Mouse (Mus musculus): Measurements from ENCODE around the gene Zranb1. TPM values are rescaled to one million over a fixed set of nuclear protein-coding genes. Genes with fewer than 3 reads are reported as not detected.

Gene Zranb1
- polyA plus RNA-seq, 1 experiment from 2014 or later = 17.5 TPM

DNA sequence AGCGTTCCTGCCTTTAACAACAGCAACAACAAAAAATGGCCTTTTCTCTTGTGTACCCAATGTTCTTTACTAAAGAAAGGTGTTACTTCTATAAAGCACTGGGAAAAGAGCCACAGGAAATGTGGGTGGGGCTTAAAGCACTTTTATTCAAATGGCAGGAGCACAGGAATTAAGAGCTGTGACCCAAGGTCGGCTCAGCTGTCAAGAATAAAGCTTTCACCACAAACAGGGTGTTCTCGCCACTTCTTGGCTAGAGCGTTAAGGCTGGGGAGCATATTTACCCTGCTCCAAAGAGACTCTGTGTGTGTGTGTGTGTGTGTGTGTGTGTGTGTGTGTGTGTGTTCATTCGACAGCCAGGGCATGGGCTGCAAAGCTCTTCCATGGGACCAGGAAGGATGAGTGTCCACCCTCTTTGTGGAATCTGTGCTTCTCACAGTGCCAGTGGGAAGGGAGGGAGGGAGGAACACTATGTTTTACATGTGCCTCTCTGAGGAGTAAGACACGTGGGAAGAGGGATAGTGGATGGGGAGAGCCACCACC lies 88.6 kb downstream of the Zranb1 start:
- no peak overlapping the region for H3K4me3 ChIP-seq (ENCODE audit: inconsistent target)
- WGBS (ENCODE audit: missing documents) = 74% methylated on average over 6 of the region's 6 CpGs
- H3K79me2 ChIP-seq (ENCODE audit: inconsistent target) = peaks cover 99% of the 10 kb centered on the region
- H3K27ac ChIP-seq = no peak overlapping the region
- no peaks in the 10 kb centered on the region; the same call in 1 of the 2 replicates for H3K36me3 ChIP-seq (ENCODE audit: inconsistent target)

- Histone ChIP-seq H3K79me2 (ENCODE audit: inconsistent target) (peaks cover 100% of the 10 kb centered on the region), H3K27ac (no peak overlapping the region), H3K4me3 (ENCODE audit: inconsistent target) (no peak overlapping the region), H3K36me3 (ENCODE audit: inconsistent target) (no peaks in the 10 kb centered on the region)
- 76% methylated on average over 1 of the region's 1 CpGs for WGBS (ENCODE audit: missing documents)
Measured at GRCm38 (mm10) chr7:133024694-133025093, 93.8 kb downstream of the Zranb1 start.

- H3K36me3 ChIP-seq (ENCODE audit: inconsistent target) = no peaks in the 10 kb centered on the region
- WGBS (ENCODE audit: missing documents) = 96% methylated on average over 4 of the region's 4 CpGs
Measured at GRCm38 (mm10) chr7:133027930-133028329, 97.0 kb downstream of the Zranb1 start.

DNA sequence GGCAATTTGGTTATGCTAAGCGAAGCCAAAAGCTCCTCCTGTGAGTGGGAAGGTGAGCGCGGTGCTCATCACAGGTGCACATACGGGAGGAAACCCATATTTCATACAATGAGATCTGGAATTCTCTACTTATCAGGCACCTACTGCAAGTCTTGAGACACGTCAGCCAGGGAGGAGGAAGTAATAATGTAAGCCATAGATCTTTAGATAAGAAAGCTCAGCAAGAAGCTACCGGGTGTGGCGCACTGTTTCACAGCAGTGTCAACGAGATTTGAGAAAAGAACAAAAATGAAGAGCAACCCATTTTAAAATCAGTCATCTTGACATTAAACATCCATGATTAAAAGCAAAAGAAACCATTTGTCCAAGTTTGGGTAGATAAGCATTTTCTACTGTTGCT lies 98.1 kb downstream of the Zranb1 start:
- Histone ChIP-seq H3K79me2 (ENCODE audit: inconsistent target) (peaks cover 99% of the 10 kb centered on the region), H3K36me3 (ENCODE audit: inconsistent target) (no peaks in the 10 kb centered on the region), H3K4me3 (ENCODE audit: inconsistent target) (no peak overlapping the region), H3K27ac (no peak overlapping the region)
- 78% methylated on average over 8 of the region's 8 CpGs for WGBS (ENCODE audit: missing documents)

More at GRCm38 (mm10) chr7:133027930-133028329, 97.0 kb downstream of the Zranb1 start:
- Histone ChIP-seq H3K79me2 (ENCODE audit: inconsistent target) (peaks cover 100% of the 10 kb centered on the region), H3K27ac (no peak overlapping the region), H3K4me3 (ENCODE audit: inconsistent target) (no peak overlapping the region)

GRCm38 (mm10) chr7:133029496-133030047 lies 98.6 kb downstream of the Zranb1 start:
- peaks cover 99% of the 10 kb centered on the region for H3K79me2 ChIP-seq (ENCODE audit: inconsistent target)
- H3K36me3 ChIP-seq (ENCODE audit: inconsistent target) = no peaks in the 10 kb centered on the region
- no peak overlapping the region for H3K27ac ChIP-seq
- no peak overlapping the region for H3K4me3 ChIP-seq (ENCODE audit: inconsistent target)
- WGBS (ENCODE audit: missing documents) = 84% methylated on average over 8 of the region's 8 CpGs

DNA sequence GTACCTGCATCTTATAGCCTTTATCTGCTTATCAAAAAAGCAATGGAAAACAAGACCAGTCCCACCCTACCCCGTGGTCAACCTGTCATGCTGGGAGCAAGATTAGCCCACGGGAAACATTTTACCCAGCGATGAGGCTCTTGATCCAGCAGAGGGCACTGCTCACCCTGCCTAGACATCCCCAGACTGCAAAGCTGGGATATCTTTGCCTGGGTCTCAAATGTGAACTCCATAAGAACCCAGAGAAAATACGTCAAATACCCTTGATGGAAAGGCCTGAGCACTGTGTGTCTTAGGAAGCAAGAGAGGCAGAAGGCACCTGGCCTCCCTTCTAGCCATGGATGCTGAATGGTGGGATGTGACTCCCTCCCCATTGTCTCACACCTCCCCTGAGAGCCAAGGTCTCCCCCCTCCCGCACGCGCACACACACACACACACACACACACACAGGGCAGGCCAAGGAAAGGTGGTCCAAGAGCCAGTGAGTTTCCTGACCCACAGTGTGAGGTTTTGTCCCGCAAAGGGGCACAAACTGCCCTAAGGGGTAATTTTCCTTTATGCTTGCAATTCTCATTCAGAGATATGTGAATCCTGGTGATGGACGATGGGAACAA lies 101.8 kb downstream of the Zranb1 start:
- 55% methylated on average over 8 of the region's 9 CpGs for WGBS (ENCODE audit: missing documents)
- H3K79me2 ChIP-seq (ENCODE audit: inconsistent target) = peaks cover 99% of the 10 kb centered on the region
- no peaks in the 10 kb centered on the region for H3K36me3 ChIP-seq (ENCODE audit: inconsistent target)
- no peak overlapping the region for H3K27ac ChIP-seq
- H3K4me3 ChIP-seq (ENCODE audit: inconsistent target) = no peak overlapping the region

GRCm38 (mm10) chr7:133035901-133036300 lies 105.0 kb downstream of the Zranb1 start:
- no peaks in the 10 kb centered on the region for H3K36me3 ChIP-seq (ENCODE audit: inconsistent target)
- H3K4me3 ChIP-seq (ENCODE audit: inconsistent target) = no peak overlapping the region
- H3K79me2 ChIP-seq (ENCODE audit: inconsistent target) = peaks cover 99% of the 10 kb centered on the region
- H3K27ac ChIP-seq = no peak overlapping the region

Other genes starting within 250 kb of the Zranb1 start
- 28.5 to 45.3 TPM (median 29.8 TPM) in 3 replicates for gene Fam53b, start 117.3 kb upstream of the Zranb1 start, polyA plus RNA-seq (2018)
- 15.2 to 18.8 TPM (median 17.1 TPM) in 3 replicates for gene Eef1akmt2, start 78.5 kb upstream of the Zranb1 start, polyA plus RNA-seq (2018)
- gene Abraxas2, start 71.9 kb upstream of the Zranb1 start, polyA plus RNA-seq (2018) = 45.4 to 73.6 TPM (median 47.0 TPM) in 3 replicates
- not detected in 3 replicates for gene Fgfr2, start 192.2 kb downstream of the Zranb1 start, polyA plus RNA-seq (2018)
- 29.4 to 52.3 TPM (median 34.1 TPM) in 3 replicates for gene Ctbp2, start 193.2 kb downstream of the Zranb1 start, polyA plus RNA-seq (2018)

All from macrophage (primary cell).